Mouse (Mus musculus) lung, embryonic 16.5 days (tissue): Measurements from ENCODE around the gene BC030500. TPM values are rescaled to one million over a fixed set of nuclear protein-coding genes. Genes with fewer than 3 reads are reported as not detected.

ENCODE experiments used
- ATAC-seq: fragments of 200-750 bp; cut with Nextera tagmentation; 2 replicates; pipeline ENCODE4 v1.8.0; 2017; ENCODE audit warnings: low read depth, mild to moderate bottlenecking, moderate library complexity
- H3K27ac ChIP-seq: fragments of 300-500 bp; sonication (generic); 2 replicates; pipeline ENCODE4 v1.5.1; 2014; ENCODE audit warnings: mild to moderate bottlenecking, control low read depth, low read length
- H3K27me3 ChIP-seq: fragments of 300-500 bp; sonication (generic); 2 replicates; pipeline ENCODE4 v1.6.1; 2014; ENCODE audit warnings: low read depth, low read length, mixed read lengths; ENCODE audit not compliant: control insufficient read depth, insufficient read depth
- H3K36me3 ChIP-seq: fragments of 300-500 bp; sonication (generic); 2 replicates; pipeline ENCODE4 v1.6.1; 2014; ENCODE audit warnings: low read length; ENCODE audit not compliant: control insufficient read depth, insufficient read depth
- H3K4me1 ChIP-seq: fragments of 300-500 bp; sonication (generic); replicated peaks from 2 replicates; pipeline ENCODE4 v1.6.1; 2014; ENCODE audit warnings: low read length, mixed read lengths; ENCODE audit not compliant: control insufficient read depth, insufficient read depth
- H3K4me2 ChIP-seq: fragments of 300-500 bp; sonication (generic); 2 replicates; pipeline ENCODE4 v1.6.1; 2014; ENCODE audit warnings: low read depth, low read length, control low read depth
- H3K4me3 ChIP-seq: fragments of 300-500 bp; sonication (generic); 2 replicates; pipeline ENCODE4 v1.5.1; 2014; ENCODE audit warnings: mild to moderate bottlenecking, low read length, control low read depth
- H3K9ac ChIP-seq: fragments of 300-500 bp; sonication (generic); 2 replicates; pipeline ENCODE4 v1.6.1; 2014; ENCODE audit warnings: low read length, control low read depth
- H3K9me3 ChIP-seq: fragments of 300-500 bp; sonication (generic); 2 replicates; pipeline ENCODE4 v1.6.1; 2016; ENCODE audit warnings: low read length; ENCODE audit not compliant: control insufficient read depth
- WGBS: fragments of 180-500 bp; shearing (Covaris S2); extraction: QIAGEN DNeasy Blood & Tissue Kit; methylation state at CpG from one replicate; pipeline ENCODE4 v1.1.7; 2014; 5-methylcytosine and 5-hydroxymethylcytosine counted together
- polyA plus RNA-seq: library from polyadenylated mRNA; unstranded; fragments of >200 nt; fragmentation: Nextera tagmentation; extraction: Ambion mirVana; gene quantifications from 2 replicates; pipeline ENCODE4 v1.2.1, GENCODE M21; 2015

BC030500 gene
- polyA plus RNA-seq, 1 experiment from 2014 or later: 0.60 TPM

- H3K9ac ChIP-seq: no peak overlapping the region
- no peaks in the 10 kb centered on the region for H3K36me3 ChIP-seq
- H3K4me2 ChIP-seq: no peak overlapping the region
- no peak overlapping the region for H3K27ac ChIP-seq
- WGBS: 59% methylated on average over 1 of the region's 1 CpGs
- no peaks in the 10 kb centered on the region for H3K9me3 ChIP-seq
- H3K4me1 ChIP-seq: no peaks in the 10 kb centered on the region
- ATAC-seq: no peak
- H3K27me3 ChIP-seq: no peaks in the 10 kb centered on the region
- no peak overlapping the region for H3K4me3 ChIP-seq
Measured at GRCm38 (mm10) chr8:58931066-58931465, 19.5 kb downstream of the BC030500 start.

DNA sequence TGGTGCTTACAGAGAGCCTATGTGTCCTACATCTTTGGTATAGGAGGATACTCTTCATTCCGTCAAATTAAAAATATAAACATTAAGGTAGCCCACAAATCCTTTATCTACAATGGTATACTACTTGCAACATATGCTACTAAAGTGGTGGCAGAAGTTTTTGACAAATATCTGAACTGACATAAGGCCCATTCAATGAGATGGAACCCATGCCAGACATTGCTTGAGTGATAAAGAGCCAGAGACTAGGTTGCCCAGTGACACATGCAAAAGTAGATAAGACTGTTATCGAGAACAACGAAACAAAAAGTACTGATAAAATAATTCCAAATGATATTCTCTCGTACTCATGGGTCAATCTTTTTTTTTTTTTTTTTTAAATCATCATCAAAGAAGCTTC lies 32.2 kb downstream of the BC030500 start:
- Histone ChIP-seq H3K27ac (no peak overlapping the region), H3K4me2 (no peak overlapping the region), H3K4me1 (no peaks in the 10 kb centered on the region), H3K9ac (no peak overlapping the region), H3K9me3 (no peaks in the 10 kb centered on the region), H3K27me3 (no peaks in the 10 kb centered on the region), H3K36me3 (no peaks in the 10 kb centered on the region), H3K4me3 (no peak overlapping the region)
- WGBS: 64% methylated on average over 4 of the region's 4 CpGs
- ATAC-seq: no peak

- no peak for ATAC-seq
- Histone ChIP-seq H3K36me3 (no peaks in the 10 kb centered on the region), H3K27me3 (no peaks in the 10 kb centered on the region), H3K4me3 (no peak overlapping the region), H3K9me3 (no peaks in the 10 kb centered on the region), H3K4me2 (no peak overlapping the region), H3K9ac (no peak overlapping the region), H3K27ac (no peak overlapping the region), H3K4me1 (no peaks in the 10 kb centered on the region)
- WGBS: 74% methylated on average over 5 of the region's 5 CpGs
Measured at GRCm38 (mm10) chr8:58957195-58957739, 45.7 kb downstream of the BC030500 start.

Other genes with a start within 250 kb of the BC030500 start
- 0.36 and 0.59 TPM in 2 replicates for gene Galntl6, start 885 bp downstream of the BC030500 start, polyA plus RNA-seq